Mouse (Mus musculus) hindbrain, embryonic 13.5 days (tissue): ENCODE data around the gene Fam49a. TPM values are rescaled to one million over a fixed set of nuclear protein-coding genes. Genes with fewer than 3 reads are reported as not detected.
"Not testable (repeated sequence)": the region's sequence is repeated elsewhere in the genome, so short reads cannot be mapped to it uniquely, and the experiment has no call there.

Experiments used
- ATAC-seq: fragments of 200-750 bp; cut with Nextera tagmentation; 2 replicates; pipeline ENCODE4 v1.8.0; 2017; ENCODE audit warnings: moderate TSS enrichment; ENCODE audit not compliant: low FRiP score
- H3K27ac ChIP-seq: fragments of 300-500 bp; sonication (generic); 2 replicates; pipeline ENCODE4 v1.5.1; 2015; ENCODE audit warnings: inconsistent platforms, mild to moderate bottlenecking, moderate library complexity
- H3K27me3 ChIP-seq: fragments of 300-500 bp; sonication (generic); 2 replicates; pipeline ENCODE4 v1.6.1; 2015; ENCODE audit warnings: mild to moderate bottlenecking, inconsistent platforms
- H3K36me3 ChIP-seq: fragments of 300-500 bp; sonication (generic); 2 replicates; pipeline ENCODE4 v1.6.1; 2015; ENCODE audit warnings: mild to moderate bottlenecking, inconsistent platforms
- H3K4me1 ChIP-seq: fragments of 300-500 bp; sonication (generic); replicated peaks from 2 replicates; pipeline ENCODE4 v1.6.1; 2015; ENCODE audit warnings: inconsistent platforms
- H3K4me2 ChIP-seq: fragments of 300-500 bp; sonication (generic); 2 replicates; pipeline ENCODE4 v1.6.1; 2015; ENCODE audit warnings: inconsistent platforms, mild to moderate bottlenecking, moderate library complexity
- H3K4me3 ChIP-seq: fragments of 300-500 bp; sonication (generic); 2 replicates; pipeline ENCODE4 v1.5.1; 2015; ENCODE audit warnings: mild to moderate bottlenecking, inconsistent platforms
- H3K9ac ChIP-seq: fragments of 300-500 bp; sonication (generic); 2 replicates; pipeline ENCODE4 v1.6.1; 2015; ENCODE audit warnings: mild to moderate bottlenecking, inconsistent platforms
- H3K9me3 ChIP-seq: fragments of 300-500 bp; sonication (generic); 2 replicates; pipeline ENCODE4 v1.6.1; 2016; ENCODE audit warnings: inconsistent platforms
- WGBS: fragments of 180-500 bp; shearing (Covaris S2); methylation state at CpG from one replicate; pipeline ENCODE4 v1.1.7; 2015; 5-methylcytosine and 5-hydroxymethylcytosine counted together
- polyA plus RNA-seq: library from polyadenylated mRNA; unstranded; fragments of >200 nt; fragmentation: Nextera tagmentation; extraction: Ambion mirVana; gene quantifications from 2 replicates; pipeline ENCODE4 v1.2.1, GENCODE M21; 2015

Fam49a gene
- polyA plus RNA-seq, 1 experiment from 2014 or later = 30.9 TPM

DNA sequence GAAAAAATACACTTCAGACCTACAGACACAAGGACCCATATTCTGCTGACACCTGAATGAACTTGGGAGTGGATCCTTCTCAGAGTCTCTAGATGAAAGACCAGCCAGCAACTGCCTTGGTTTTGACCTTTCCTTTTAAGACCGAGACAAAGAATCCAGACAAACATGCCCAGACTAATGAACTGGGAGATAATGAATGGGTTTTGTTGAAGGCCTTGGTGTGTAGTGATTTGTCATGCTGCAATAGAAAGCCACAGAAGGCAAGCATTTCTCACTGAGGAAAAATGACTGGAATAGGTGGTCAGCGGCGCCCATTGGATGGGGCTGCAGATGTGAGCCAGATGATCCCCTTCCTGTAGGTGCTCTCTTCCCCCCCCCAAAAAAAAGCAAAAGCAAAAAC, 18.8 kb upstream of the Fam49a start:
- Histone ChIP-seq H3K27ac (no peak overlapping the region), H3K36me3 (no peaks in the 10 kb centered on the region), H3K4me2 (no peak overlapping the region), H3K9ac (no peak overlapping the region), H3K4me1 (peaks cover 3% of the 10 kb centered on the region; the same call in 1 of the 2 replicates), H3K9me3 (no peaks in the 10 kb centered on the region), H3K27me3 (no peaks in the 10 kb centered on the region), H3K4me3 (no peak overlapping the region)
- WGBS = 35% methylated on average over 3 of the region's 3 CpGs
- ATAC-seq = no peak

DNA sequence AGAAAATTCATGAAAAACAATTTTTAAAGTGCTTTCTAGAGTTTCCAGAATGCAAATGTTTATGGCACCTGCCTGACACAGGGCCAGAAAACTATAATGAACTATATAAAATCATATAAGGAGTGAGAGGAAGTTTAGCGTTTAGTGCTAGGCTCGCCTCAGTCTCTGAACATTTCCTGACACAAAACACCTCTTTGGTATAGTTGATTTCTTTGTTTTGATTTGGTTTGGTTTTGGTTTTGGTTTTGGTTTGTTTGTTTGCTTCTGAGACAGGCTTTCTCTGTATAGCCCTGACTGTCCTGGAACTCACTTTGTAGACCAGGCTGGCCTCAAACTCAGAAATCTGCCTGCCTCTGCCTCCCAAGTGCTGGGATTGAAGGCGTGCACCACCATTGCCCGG, 14.9 kb upstream of the Fam49a start:
- H3K4me1 ChIP-seq, H3K9me3 ChIP-seq, ATAC-seq, H3K4me3 ChIP-seq, H3K27ac ChIP-seq, H3K36me3 ChIP-seq, H3K4me2 ChIP-seq, H3K27me3 ChIP-seq, H3K9ac ChIP-seq: not testable (repeated sequence)
- 93% methylated on average over 4 of the region's 4 CpGs for WGBS

DNA sequence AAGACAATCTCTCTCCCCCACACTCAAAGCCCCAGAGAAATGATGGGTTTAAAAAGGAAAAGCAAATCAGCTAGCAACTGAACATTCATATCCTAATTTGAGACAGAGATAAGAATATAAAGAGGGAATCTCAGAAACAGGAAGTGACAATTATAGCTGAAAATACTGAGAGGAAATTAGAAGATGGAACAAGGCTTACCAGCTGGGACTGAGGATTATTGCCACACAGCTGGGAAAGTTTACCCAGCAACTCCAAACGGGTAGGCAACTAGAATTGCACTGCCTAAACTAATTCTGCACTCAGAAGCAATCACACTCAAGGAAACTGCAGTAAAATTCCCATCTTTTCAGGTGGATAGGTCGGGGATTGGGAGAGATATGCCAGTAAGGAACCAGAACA, 12.4 kb upstream of the Fam49a start:
- WGBS = 68% methylated on average over 2 of the region's 2 CpGs
- no peaks in the 10 kb centered on the region for H3K36me3 ChIP-seq

DNA sequence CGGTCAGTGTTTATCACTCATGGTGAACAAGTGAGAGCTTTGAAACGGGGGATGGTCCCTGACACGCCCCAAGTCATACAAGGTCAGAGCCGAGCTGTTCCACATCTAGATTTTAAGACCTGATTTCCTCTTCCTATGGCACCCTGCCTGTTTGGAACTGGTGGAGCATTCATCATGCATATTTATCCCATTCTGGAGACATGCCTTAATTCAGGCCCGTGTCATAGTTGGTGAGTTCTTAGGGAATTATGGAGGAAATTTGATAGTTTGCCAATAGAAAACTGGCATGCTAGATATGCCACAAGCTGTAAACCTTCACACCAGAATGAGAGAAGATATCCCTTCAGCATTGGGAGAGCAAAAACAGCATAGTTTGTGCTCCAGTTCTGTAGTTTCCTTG, 8.4 kb upstream of the Fam49a start:
- Histone ChIP-seq H3K27ac (no peak overlapping the region), H3K27me3 (no peaks in the 10 kb centered on the region), H3K9me3 (no peaks in the 10 kb centered on the region), H3K4me3 (no peak overlapping the region), H3K4me1 (no peaks in the 10 kb centered on the region), H3K36me3 (no peaks in the 10 kb centered on the region), H3K9ac (no peak overlapping the region), H3K4me2 (no peak overlapping the region)
- 63% methylated on average over 5 of the region's 5 CpGs for WGBS
- no peak for ATAC-seq

More for the DNA sequence above, 12.4 kb upstream of the Fam49a start:
- H3K4me3 ChIP-seq = no peak overlapping the region
- H3K9me3 ChIP-seq = no peaks in the 10 kb centered on the region
- H3K27me3 ChIP-seq = no peaks in the 10 kb centered on the region
- ATAC-seq = no peak
- H3K4me1 ChIP-seq = no peaks in the 10 kb centered on the region
- H3K4me2 ChIP-seq = no peak overlapping the region
- H3K27ac ChIP-seq = no peak overlapping the region
- H3K9ac ChIP-seq = no peak overlapping the region

DNA sequence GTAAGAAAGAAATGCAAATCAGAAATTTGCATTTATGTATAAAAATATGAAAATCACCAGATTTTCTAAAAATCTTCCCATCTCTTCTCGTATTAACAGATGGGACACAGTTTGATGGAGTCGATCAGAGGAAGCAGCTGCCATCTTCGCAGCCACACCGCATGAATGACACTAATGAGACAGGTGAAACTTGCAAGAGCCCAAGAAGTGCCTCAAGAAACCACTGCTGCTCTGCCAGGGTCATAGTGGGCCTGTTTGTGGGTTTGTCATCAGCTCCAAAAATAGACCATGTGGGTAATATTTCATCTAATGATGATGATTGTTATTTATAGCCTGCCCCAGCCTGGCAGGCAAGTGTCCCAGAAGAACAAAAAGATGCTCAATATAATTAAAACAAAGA, 7.8 kb upstream of the Fam49a start:
- Histone ChIP-seq H3K4me1 (no peaks in the 10 kb centered on the region), H3K36me3 (no peaks in the 10 kb centered on the region), H3K4me3 (no peak overlapping the region), H3K9ac (no peak overlapping the region), H3K4me2 (no peak overlapping the region), H3K27ac (no peak overlapping the region), H3K27me3 (no peaks in the 10 kb centered on the region), H3K9me3 (no peaks in the 10 kb centered on the region)
- ATAC-seq = no peak
- 87% methylated on average over 4 of the region's 4 CpGs for WGBS

DNA sequence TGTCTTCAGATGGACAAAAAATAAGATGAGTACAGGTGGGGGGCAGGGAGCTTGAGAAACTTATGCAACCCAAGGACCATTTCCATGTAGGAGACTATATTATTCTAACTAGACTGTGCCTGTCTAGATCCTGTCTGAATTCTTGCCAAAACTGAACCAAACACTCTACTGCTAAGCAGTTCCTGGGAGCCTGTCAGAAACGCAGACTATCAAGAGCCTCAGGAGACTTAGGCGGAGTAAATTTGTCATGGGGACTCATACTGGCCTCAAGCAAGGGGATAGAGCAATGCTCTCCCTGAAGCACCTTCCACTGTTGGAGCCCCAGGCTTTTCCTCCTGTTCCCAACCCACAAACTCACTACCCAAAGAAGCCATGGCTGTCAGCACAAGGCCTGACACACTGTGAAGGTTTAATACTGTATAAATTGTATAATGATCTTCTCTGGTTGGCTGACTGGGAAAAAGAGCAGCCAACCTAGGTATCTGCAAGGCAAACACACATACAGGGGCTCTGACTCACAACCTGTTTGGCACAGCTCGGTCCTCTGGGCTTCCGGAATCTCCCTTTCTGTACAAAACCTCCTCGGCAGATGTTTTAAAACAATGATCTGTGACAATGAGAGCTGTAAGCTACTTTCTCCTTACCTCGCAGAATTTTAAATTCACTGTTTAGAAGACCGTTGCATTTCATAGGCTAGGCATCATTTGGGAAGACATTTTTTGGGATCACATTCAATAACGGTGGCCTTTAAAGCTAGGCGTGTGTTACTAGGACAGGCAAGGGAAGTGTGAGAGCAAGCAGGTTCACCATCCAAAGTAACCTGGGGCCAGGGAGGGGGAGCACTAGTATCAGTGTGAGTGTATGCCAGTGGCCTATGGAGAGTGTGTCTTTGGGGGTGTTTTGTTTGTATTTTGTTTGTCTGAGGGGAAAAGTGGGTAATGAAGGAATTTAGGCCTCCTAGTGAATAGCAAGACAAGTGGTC, 669 bp upstream of the Fam49a start:
- Histone ChIP-seq H3K36me3 (no peaks in the 10 kb centered on the region), H3K4me2 (peak overlapping the region; percentile 91), H3K9me3 (no peaks in the 10 kb centered on the region), H3K4me3 (peak overlapping the region; percentile 76), H3K27me3 (0 out of 2 replicates have a peak, but pooled peaks cover 2% of the 10 kb centered on the region), H3K27ac (no peak overlapping the region), H3K4me1 (peaks cover 46% of the 10 kb centered on the region), H3K9ac (no peak overlapping the region)
- peak; percentile 32 for ATAC-seq
- WGBS = 69% methylated on average over 9 of the region's 9 CpGs

DNA sequence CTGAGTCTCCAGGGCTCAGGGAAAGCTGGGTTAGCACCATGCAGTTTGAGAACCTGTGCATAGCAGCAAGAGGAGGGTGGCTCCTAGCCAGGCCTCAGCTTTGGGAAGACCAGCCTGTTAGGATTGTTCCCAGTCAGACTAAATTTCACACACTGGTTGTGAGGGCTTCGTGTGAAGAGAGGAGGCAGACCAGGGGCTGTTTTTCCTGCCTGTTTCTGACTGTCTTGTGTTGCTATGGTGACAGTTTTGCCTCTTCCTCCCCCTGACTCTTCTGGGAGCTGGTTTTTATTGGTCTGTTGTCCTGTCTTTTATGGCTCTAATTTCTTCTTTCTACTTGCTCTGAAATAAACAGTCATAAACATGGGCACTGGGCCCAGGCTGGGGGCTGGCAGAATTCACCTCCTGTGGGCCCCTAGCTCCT, 1.4 kb downstream of the Fam49a start:
- H3K9me3 ChIP-seq = no peaks in the 10 kb centered on the region
- H3K27me3 ChIP-seq = 0 out of 2 replicates have a peak, but pooled peaks cover 2% of the 10 kb centered on the region
- H3K9ac ChIP-seq = peak overlapping the region; percentile 92
- H3K4me3 ChIP-seq = peak overlapping the region; percentile 76
- H3K27ac ChIP-seq = peak overlapping the region; percentile 62
- H3K36me3 ChIP-seq = no peaks in the 10 kb centered on the region
- peak overlapping the region; percentile 91 for H3K4me2 ChIP-seq
- H3K4me1 ChIP-seq = peaks cover 48% of the 10 kb centered on the region
- 0% methylated on average over 1 of the region's 1 CpGs for WGBS
- ATAC-seq = peak; percentile 49

DNA sequence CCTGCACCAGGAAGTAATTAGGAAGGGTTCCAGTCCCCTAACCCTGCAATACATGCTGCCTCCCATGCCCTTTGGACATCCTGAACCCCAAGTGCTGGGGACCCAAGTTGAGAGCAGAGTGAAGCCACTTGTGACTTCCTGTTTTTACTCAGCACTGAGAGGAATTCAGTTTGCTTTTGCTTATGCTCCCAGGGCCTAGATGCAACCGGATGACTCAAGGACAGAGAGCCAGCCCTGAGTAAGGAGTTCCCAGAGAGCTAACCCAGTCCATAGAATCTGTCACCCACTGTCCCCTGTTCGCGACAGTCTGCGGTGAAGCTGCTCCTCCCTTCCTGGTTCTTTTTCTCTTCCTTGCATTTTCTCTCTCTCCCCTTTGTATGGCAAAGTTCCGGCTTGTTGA, 2.2 kb downstream of the Fam49a start:
- H3K4me2 ChIP-seq = peak overlapping the region; percentile 91
- WGBS = 81% methylated on average over 5 of the region's 5 CpGs
- peak overlapping the region; percentile 43; the same call in 1 of the 2 replicates for H3K9ac ChIP-seq
- peaks cover 48% of the 10 kb centered on the region for H3K4me1 ChIP-seq
- H3K4me3 ChIP-seq = peak overlapping the region; percentile 76; the same call in 1 of the 2 replicates
- ATAC-seq = no peak
- no peaks in the 10 kb centered on the region for H3K36me3 ChIP-seq
- H3K27ac ChIP-seq = 0 out of 2 replicates have a peak overlapping the region, but pooled peaks have one; percentile 62
- no peaks in the 10 kb centered on the region for H3K9me3 ChIP-seq
- H3K27me3 ChIP-seq = 0 out of 2 replicates have a peak, but pooled peaks cover 2% of the 10 kb centered on the region

DNA sequence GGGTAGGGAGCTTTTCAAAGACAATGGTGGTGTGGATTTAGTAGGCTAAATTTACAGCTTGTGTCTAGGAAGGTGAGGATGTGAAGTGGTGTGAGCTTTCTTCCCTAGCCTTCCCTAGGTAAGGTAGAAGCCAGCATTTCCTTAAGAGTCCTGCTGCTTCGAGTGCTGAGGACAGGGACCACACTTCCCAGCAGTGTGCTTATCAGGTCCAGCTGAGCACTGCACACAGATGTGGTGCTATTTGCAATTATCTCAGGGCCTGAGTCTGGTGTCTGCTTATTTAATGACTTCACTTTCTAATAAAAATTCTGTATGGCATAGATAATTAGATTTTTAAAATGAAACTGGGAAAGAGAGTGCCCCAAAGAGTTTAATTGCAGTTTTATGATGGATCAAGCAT, 4.6 kb downstream of the Fam49a start:
- no peak overlapping the region for H3K9ac ChIP-seq
- H3K9me3 ChIP-seq = no peaks in the 10 kb centered on the region
- H3K27ac ChIP-seq = no peak overlapping the region
- H3K27me3 ChIP-seq = no peaks in the 10 kb centered on the region
- WGBS = 57% methylated on average over 1 of the region's 1 CpGs
- H3K4me1 ChIP-seq = peaks cover 42% of the 10 kb centered on the region
- ATAC-seq = no peak
- no peaks in the 10 kb centered on the region for H3K36me3 ChIP-seq
- no peak overlapping the region for H3K4me2 ChIP-seq
- H3K4me3 ChIP-seq = no peak overlapping the region

DNA sequence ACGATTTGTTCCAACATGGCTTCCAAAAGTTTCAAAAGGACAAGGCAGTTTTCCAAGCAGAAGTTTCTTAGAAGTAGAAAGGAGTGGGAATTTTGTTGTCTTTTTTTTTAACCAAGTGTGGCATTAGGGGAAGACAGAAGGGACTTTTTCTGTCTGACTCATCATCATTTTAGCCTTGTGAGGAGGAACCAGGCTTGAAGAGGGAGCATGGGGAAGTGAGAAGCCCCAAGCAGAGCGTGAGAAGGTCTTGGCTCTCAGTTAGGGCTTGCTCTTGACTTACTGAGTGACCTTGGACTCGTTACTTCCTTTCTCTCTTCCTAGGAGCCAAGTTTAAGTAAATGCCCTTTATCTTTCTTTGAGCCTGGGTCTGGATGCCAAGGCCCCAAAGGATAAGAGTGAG, 8.6 kb downstream of the Fam49a start:
- H3K27me3 ChIP-seq = no peaks in the 10 kb centered on the region
- 85% methylated on average over 3 of the region's 3 CpGs for WGBS

DNA sequence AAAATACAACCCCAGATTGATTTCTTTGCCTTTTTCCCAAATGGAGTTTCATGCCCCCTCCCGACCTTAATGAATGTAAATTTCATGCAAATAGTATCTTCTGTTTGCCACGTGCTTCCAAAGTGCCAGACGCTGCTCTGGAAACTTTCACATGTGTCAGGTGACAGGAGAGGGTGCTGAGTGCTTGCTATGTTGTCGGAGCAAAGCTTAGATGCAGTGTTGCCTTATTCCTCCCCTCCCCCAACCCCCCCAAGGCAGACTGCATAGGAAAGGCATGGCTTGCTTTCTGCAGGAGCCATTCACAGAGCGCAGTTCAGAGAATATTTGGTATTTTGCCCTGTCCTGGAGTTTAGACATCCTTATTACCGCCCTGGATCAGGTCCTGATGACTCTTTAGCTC, 12.2 kb downstream of the Fam49a start:
- Histone ChIP-seq H3K27ac (no peak overlapping the region), H3K4me1 (peaks cover 5% of the 10 kb centered on the region), H3K9me3 (no peaks in the 10 kb centered on the region), H3K27me3 (no peaks in the 10 kb centered on the region), H3K4me2 (no peak overlapping the region), H3K4me3 (no peak overlapping the region), H3K36me3 (no peaks in the 10 kb centered on the region), H3K9ac (no peak overlapping the region)
- ATAC-seq = no peak
- 22% methylated on average over 6 of the region's 6 CpGs for WGBS

More for the DNA sequence above, 8.6 kb downstream of the Fam49a start:
- Histone ChIP-seq H3K4me3 (no peak overlapping the region), H3K4me2 (no peak overlapping the region), H3K27ac (no peak overlapping the region), H3K9me3 (no peaks in the 10 kb centered on the region), H3K36me3 (no peaks in the 10 kb centered on the region), H3K9ac (no peak overlapping the region), H3K4me1 (peaks cover 14% of the 10 kb centered on the region)
- ATAC-seq = no peak

DNA sequence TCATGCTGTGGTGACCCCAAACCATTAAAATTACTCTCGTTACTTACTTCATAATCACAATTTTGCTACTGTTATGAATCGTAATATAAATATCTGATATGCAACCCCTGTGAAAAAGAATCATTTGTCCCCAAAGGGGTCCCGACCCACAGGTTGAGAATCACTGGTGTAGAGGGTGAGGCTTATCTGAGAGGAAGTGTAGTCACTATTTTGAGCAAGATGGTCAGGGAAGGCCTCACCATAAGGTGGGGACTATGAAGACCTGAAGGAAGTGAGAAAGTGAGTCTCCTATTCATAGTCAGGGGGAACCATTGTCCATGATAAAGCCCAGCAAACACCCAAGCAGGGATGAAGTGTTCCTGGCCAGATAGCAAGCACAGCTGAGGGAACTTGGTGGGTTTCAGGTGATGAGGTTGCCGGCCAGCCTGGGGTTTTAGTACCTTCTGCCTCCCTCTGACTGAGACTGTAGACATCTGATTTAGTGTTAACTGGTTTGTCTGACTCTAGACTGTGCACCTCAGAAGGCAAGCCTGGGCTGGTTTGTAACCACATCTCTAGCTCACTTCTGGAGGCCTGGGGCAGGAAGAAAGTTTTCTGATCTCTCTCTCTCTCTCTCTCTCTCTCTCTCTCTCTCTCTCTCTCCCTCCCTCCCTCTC, 13.3 kb downstream of the Fam49a start:
- no peak overlapping the region for H3K9ac ChIP-seq
- H3K36me3 ChIP-seq = no peaks in the 10 kb centered on the region
- H3K27ac ChIP-seq = no peak overlapping the region
- no peaks in the 10 kb centered on the region for H3K9me3 ChIP-seq
- no peak overlapping the region for H3K4me3 ChIP-seq
- no peak for ATAC-seq
- WGBS = 89% methylated on average over 4 of the region's 4 CpGs
- no peaks in the 10 kb centered on the region for H3K27me3 ChIP-seq
- H3K4me1 ChIP-seq = peaks cover 5% of the 10 kb centered on the region
- no peak overlapping the region for H3K4me2 ChIP-seq
